Mouse (Mus musculus) kidney, embryonic 14.5 days (tissue): ENCODE results near the gene Sult1d1. TPM values are rescaled to one million over a fixed set of nuclear protein-coding genes. Genes with fewer than 3 reads are reported as not detected.
"Not testable (repeated sequence)": the region's sequence is repeated elsewhere in the genome, so short reads cannot be mapped to it uniquely, and the experiment has no call there.

ENCODE experiments used
- ATAC-seq: fragments of 200-750 bp; cut with Nextera tagmentation; 2 replicates; pipeline ENCODE4 v1.8.0; 2017; ENCODE audit warnings: moderate number of reproducible peaks, mild to moderate bottlenecking, moderate TSS enrichment, moderate library complexity; ENCODE audit not compliant: low FRiP score, low TSS enrichment
- H3K27ac ChIP-seq: fragments of 300-500 bp; sonication (generic); 2 replicates; pipeline ENCODE4 v1.5.1; 2014; ENCODE audit warnings: low read depth, mild to moderate bottlenecking, low read length, moderate library complexity, mixed read lengths
- H3K27me3 ChIP-seq: fragments of 300-500 bp; sonication (generic); 2 replicates; pipeline ENCODE4 v1.6.1; 2014; ENCODE audit warnings: mild to moderate bottlenecking, low read length; ENCODE audit not compliant: control insufficient read depth, insufficient read depth
- H3K36me3 ChIP-seq: fragments of 300-500 bp; sonication (generic); 2 replicates; pipeline ENCODE4 v1.6.1; 2014; ENCODE audit warnings: low read length, mixed read lengths; ENCODE audit not compliant: control insufficient read depth, insufficient read depth
- H3K4me1 ChIP-seq: fragments of 300-500 bp; sonication (generic); 2 replicates; pipeline ENCODE4 v1.6.1; 2014; ENCODE audit warnings: low read length, mixed read lengths; ENCODE audit not compliant: control insufficient read depth, insufficient read depth
- H3K4me2 ChIP-seq: fragments of 300-500 bp; sonication (generic); replicated peaks from 2 replicates; pipeline ENCODE4 v1.6.1; 2014; ENCODE audit warnings: low read depth, mild to moderate bottlenecking, low read length
- H3K4me3 ChIP-seq: fragments of 300-500 bp; sonication (generic); 2 replicates; pipeline ENCODE4 v1.5.1; 2014; ENCODE audit warnings: mild to moderate bottlenecking, low read length
- H3K9ac ChIP-seq: fragments of 300-500 bp; sonication (generic); 2 replicates; pipeline ENCODE4 v1.6.1; 2014; ENCODE audit warnings: low read depth, mild to moderate bottlenecking, low read length, moderate library complexity
- H3K9me3 ChIP-seq: fragments of 300-500 bp; sonication (generic); 2 replicates; pipeline ENCODE4 v1.6.1; 2016; ENCODE audit warnings: low read length; ENCODE audit not compliant: control insufficient read depth
- whole genome bisulfite sequencing: fragments of 180-500 bp; shearing (Covaris S2); extraction: QIAGEN DNeasy Blood & Tissue Kit; methylation state at CpG from one replicate; pipeline ENCODE4 v1.1.7; 2014; 5-methylcytosine and 5-hydroxymethylcytosine counted together
- microRNA-seq: library from miRNA; unstranded; fragments of <30 nt; microRNA quantifications from one replicate; pipeline ENCODE4, GENCODE M21; 2016
- polyA plus RNA-seq: library from polyadenylated mRNA; unstranded; fragments of >200 nt; fragmentation: Nextera tagmentation; extraction: Ambion mirVana; gene quantifications from 2 replicates; pipeline ENCODE4 v1.2.1, GENCODE M21; 2014

Sult1d1 gene
- polyA plus RNA-seq, 1 experiment from 2014 or later = 31.0 TPM

DNA sequence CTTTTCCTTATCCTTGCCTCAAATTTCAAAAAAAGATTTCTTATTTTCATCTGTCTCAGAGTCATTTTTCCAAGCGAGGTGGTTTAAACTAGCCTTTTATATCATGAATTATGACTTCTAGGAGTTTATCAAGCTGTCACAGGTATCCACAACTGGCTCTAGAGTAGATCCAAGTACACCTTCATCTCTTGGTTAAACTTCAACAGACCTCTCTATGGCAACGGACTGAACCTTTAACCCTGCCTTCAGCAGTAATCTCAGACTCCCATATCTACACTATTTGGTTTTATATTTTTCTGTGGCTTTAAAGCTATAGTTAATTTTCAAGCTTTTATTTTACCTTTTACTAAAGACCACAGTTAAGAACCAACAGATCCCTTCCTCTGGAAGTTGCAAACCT, 36.5 kb downstream of the Sult1d1 start:
- Histone ChIP-seq H3K9me3 (no peaks in the 10 kb centered on the region), H3K4me2 (no peak overlapping the region), H3K9ac (no peak overlapping the region), H3K27me3 (no peaks in the 10 kb centered on the region), H3K27ac (no peak overlapping the region), H3K4me3 (no peak overlapping the region), H3K4me1 (no peaks in the 10 kb centered on the region), H3K36me3 (no peaks in the 10 kb centered on the region)
- ATAC-seq = no peak; the same call in 1 of the 2 replicates
- 58% methylated on average over 2 of the region's 2 CpGs for WGBS

DNA sequence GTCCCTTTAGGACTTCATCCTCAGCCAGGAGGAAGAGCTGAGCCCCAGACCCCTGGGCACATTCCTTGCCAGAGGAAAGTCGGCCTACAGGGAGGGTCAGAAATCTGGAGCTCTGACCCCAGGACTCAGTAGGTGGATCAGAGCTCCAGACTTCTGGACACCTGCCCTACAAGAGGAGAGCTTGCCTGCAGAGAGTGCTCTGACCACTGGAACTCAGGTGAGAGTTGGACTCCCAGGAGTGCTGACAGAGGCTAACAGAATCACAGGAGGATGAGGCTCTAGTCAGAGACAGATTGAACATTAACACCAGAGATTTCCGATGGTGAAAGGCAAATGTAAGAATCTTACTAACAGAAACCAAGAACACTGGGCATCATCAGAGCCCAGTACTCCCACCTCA, 45.3 kb downstream of the Sult1d1 start:
- 83% methylated on average over 2 of the region's 2 CpGs for WGBS
- not testable (repeated sequence) for H3K27me3 ChIP-seq, ATAC-seq, H3K9ac ChIP-seq, H3K4me2 ChIP-seq, H3K4me1 ChIP-seq, H3K27ac ChIP-seq, H3K36me3 ChIP-seq, H3K4me3 ChIP-seq, H3K9me3 ChIP-seq

DNA sequence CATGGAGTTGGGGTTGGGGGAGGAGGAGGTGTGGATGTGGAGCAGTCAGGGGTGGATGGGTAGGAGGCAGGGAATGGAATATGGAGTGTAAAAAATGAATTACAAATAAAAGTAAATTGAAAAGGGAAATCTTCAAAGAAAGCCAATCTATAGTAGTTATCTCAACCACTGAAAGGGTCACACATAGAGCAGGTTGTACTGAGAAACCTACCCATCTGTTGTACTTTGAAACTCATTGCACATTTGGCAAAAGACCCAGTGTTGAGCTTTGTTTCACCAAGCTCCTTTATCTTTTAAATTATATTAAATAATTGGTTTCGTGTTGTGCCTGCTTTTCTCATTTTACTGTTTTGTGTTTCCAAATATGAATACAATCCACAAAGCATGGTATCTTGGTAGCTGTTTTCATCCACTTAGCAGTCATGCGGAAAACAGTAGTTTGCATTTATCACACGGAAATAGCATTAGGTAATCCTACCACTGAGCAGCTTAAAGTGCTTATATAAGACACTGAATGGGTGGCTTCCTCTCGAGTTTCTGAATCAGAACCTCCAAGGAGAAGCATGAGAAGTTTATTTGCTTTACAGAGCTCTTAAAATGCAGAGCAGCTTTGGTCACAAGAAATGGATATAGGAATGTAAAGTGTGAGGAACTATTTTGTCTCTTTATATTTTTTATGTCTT, 62.9 kb downstream of the Sult1d1 start:
- Histone ChIP-seq H3K27me3 (no peaks in the 10 kb centered on the region), H3K27ac (no peak overlapping the region), H3K4me2 (no peak overlapping the region), H3K36me3 (no peaks in the 10 kb centered on the region), H3K4me3 (no peak overlapping the region), H3K4me1 (no peaks in the 10 kb centered on the region), H3K9me3 (no peaks in the 10 kb centered on the region), H3K9ac (no peak overlapping the region)
- 65% methylated on average over 4 of the region's 4 CpGs for WGBS
- ATAC-seq = no peak

Small RNAs within 50 kb of the gene (microRNA-seq; reads per million reads assigned to microRNA genes)
- not detected for gene Mir3969

Other genes with a start within 250 kb of the Sult1d1 start
- not detected in 2 replicates for gene Ugt2a3, start 231.8 kb downstream of the Sult1d1 start, polyA plus RNA-seq
- gene Ugt2b38, start 144.8 kb downstream of the Sult1d1 start, polyA plus RNA-seq = 0.43 and 2.6 TPM in 2 replicates
- not detected in 2 replicates for gene Ugt2a2, start 86.8 kb downstream of the Sult1d1 start, polyA plus RNA-seq
- not detected in 2 replicates for gene Gm43638, start 82.2 kb downstream of the Sult1d1 start, polyA plus RNA-seq
- gene Ugt2a1, start 78.2 kb downstream of the Sult1d1 start, polyA plus RNA-seq = not detected in 2 replicates
- 1.1 and 1.6 TPM in 2 replicates for gene Sult1b1, start 30.8 kb downstream of the Sult1d1 start, polyA plus RNA-seq
- 1.2 and 1.4 TPM in 2 replicates for gene Sult1e1, start 22.6 kb upstream of the Sult1d1 start, polyA plus RNA-seq
- gene Csn1s1, start 97.2 kb upstream of the Sult1d1 start, polyA plus RNA-seq = not detected in 2 replicates
- not detected in 2 replicates for gene Csn2, start 130.6 kb upstream of the Sult1d1 start, polyA plus RNA-seq
- not detected in 2 replicates for gene Csn1s2a, start 205.5 kb upstream of the Sult1d1 start, polyA plus RNA-seq
- gene Csn1s2b, start 239.1 kb upstream of the Sult1d1 start, polyA plus RNA-seq = not detected in 2 replicates